Mouse (Mus musculus): Measurements from ENCODE around the gene Pfdn5. TPM values are rescaled to one million over a fixed set of nuclear protein-coding genes. Genes with fewer than 3 reads are reported as not detected.

Gene Pfdn5
- polyA plus RNA-seq, 1 experiment: 378 TPM

DNA sequence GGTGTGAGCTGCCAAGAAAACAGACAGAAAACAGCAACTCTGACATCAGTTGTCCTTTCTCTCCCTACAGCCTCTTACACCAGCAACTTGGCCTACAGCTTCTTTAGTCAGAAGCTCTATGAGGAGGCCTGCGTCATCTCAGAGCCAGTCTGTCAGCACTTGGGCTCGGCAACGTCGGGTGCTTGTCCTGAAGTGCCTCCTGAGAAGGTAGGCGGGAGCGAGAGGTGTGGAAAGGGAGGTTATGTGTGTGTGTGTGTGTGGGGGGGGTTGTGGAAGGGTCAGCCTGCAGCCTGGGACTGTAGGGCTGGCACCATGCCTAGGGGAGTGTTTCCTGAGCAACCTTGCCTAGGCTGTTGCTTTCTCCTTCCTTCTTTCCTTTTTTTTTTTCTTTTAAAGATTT is 23.4 kb upstream of the Pfdn5 start:
- H3K79me3 ChIP-seq (ENCODE audit: low read depth): peaks cover 6% of the 10 kb centered on the region
- H3K27me3 ChIP-seq (ENCODE audit: control insufficient read depth, insufficient read depth, insufficient read length): no peaks in the 10 kb centered on the region
- H3K4me3 ChIP-seq (ENCODE audit: insufficient read depth, poor library complexity, severe bottlenecking): no peak overlapping the region
- peaks cover 40% of the 10 kb centered on the region for H3K79me2 ChIP-seq (ENCODE audit: control insufficient read depth, insufficient read depth)
- TF ChIP-seq CTCF (IDR thresholded peaks at IDR 0.05; ENCODE audit: control insufficient read depth, insufficient read depth, insufficient read length) (no peak), FOSL1 (IDR thresholded peaks at IDR 0.05; ENCODE audit: insufficient read depth, low read length, poor library complexity, severe bottlenecking) (no peak), MYOG (IDR thresholded peaks at IDR 0.05; ENCODE audit: control insufficient read depth, extremely low read depth, insufficient read length) (no peak), USF1 (IDR thresholded peaks at IDR 0.05; ENCODE audit: low read depth) (no peak), MYOD1 (IDR thresholded peaks at IDR 0.05; ENCODE audit: control insufficient read depth, insufficient read length, low read depth) (no peak), MAX (IDR thresholded peaks at IDR 0.05) (no peak), CEBPB (IDR thresholded peaks at IDR 0.05; ENCODE audit: low read depth) (no peak)
- H3K36me3 ChIP-seq (ENCODE audit: control insufficient read depth, insufficient read depth): peaks cover 94% of the 10 kb centered on the region
- H3ac ChIP-seq (ENCODE audit: control insufficient read depth, insufficient read length, low read depth): no peak overlapping the region

- Histone ChIP-seq H3ac (ENCODE audit: control insufficient read depth, insufficient read length, low read depth) (no peak overlapping the region), H3K79me3 (ENCODE audit: low read depth) (no peaks in the 10 kb centered on the region), H3K36me3 (ENCODE audit: control insufficient read depth, insufficient read depth) (peaks cover 99% of the 10 kb centered on the region), H3K4me3 (ENCODE audit: insufficient read depth, poor library complexity, severe bottlenecking) (no peak overlapping the region), H3K79me2 (ENCODE audit: control insufficient read depth, insufficient read depth) (no peaks in the 10 kb centered on the region), H3K27me3 (ENCODE audit: control insufficient read depth, insufficient read depth, insufficient read length) (no peaks in the 10 kb centered on the region)
- TF ChIP-seq MAX (IDR thresholded peaks at IDR 0.05): no peak
- no peak for TF ChIP-seq CEBPB (IDR thresholded peaks at IDR 0.05; ENCODE audit: low read depth)
- no peak for TF ChIP-seq CTCF (IDR thresholded peaks at IDR 0.05; ENCODE audit: control insufficient read depth, insufficient read depth, insufficient read length)
- TF ChIP-seq USF1 (IDR thresholded peaks at IDR 0.05; ENCODE audit: low read depth): no peak
- TF ChIP-seq MYOG (IDR thresholded peaks at IDR 0.05; ENCODE audit: control insufficient read depth, extremely low read depth, insufficient read length): no peak
These were observed 17.2 kb upstream of the Pfdn5 start for GRCm38 (mm10) chr15:102308717-102309116.

DNA sequence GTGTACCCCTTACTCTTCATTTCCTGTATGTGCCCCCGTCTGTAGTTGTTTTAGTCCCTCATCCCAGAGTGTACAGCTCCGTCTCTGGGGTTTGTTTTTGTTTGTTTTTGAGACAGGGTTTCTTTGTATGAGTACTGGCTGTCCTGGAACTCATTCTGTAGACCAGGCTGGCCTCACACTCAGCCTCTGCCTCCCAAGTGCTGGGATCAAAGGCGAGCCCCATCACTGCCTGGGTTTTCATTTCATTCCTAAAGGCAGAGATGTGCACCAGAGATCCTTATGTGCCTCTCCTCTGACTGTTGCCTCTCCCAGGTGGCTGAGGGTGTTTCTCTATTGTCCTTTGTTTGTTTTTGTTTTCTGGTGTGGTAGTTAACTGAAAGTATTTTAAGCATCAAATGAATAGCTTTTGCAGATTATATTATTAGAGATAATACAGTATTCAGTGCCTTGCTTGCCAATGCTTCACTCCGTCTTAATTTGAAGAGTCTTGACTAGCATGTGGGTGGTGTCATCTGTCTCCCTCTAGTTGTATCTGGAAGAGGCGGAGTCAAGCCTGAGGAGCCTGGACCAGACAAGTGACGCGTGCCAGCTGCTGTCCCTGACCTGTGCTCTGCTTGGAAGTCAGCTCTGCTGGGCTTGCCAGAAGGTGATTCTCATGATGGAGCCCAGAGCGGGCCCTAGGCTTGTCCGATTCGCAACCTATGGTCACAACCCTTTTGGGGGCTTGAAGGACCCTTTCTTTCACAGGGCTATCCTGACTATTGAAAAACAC is 15.7 kb upstream of the Pfdn5 start:
- Histone ChIP-seq H3K27me3 (ENCODE audit: control insufficient read depth, insufficient read depth, insufficient read length) (no peaks in the 10 kb centered on the region), H3K4me3 (ENCODE audit: insufficient read depth, poor library complexity, severe bottlenecking) (no peak overlapping the region), H3ac (ENCODE audit: control insufficient read depth, insufficient read length, low read depth) (no peak overlapping the region), H3K79me2 (ENCODE audit: control insufficient read depth, insufficient read depth) (no peaks in the 10 kb centered on the region), H3K36me3 (ENCODE audit: control insufficient read depth, insufficient read depth) (peaks cover 99% of the 10 kb centered on the region), H3K79me3 (ENCODE audit: low read depth) (no peaks in the 10 kb centered on the region)
- no peak for TF ChIP-seq MAX (IDR thresholded peaks at IDR 0.05)
- TF ChIP-seq MYOD1 (IDR thresholded peaks at IDR 0.05; ENCODE audit: control insufficient read depth, insufficient read length, low read depth): no peak
- no peak for TF ChIP-seq CEBPB (IDR thresholded peaks at IDR 0.05; ENCODE audit: low read depth)

GRCm38 (mm10) chr15:102311489-102311888 is 14.4 kb upstream of the Pfdn5 start:
- peaks cover 99% of the 10 kb centered on the region for H3K36me3 ChIP-seq (ENCODE audit: control insufficient read depth, insufficient read depth)
- no peaks in the 10 kb centered on the region for H3K79me3 ChIP-seq (ENCODE audit: low read depth)
- no peaks in the 10 kb centered on the region for H3K27me3 ChIP-seq (ENCODE audit: control insufficient read depth, insufficient read depth, insufficient read length)
- H3K4me3 ChIP-seq (ENCODE audit: insufficient read depth, poor library complexity, severe bottlenecking): no peak overlapping the region
- H3ac ChIP-seq (ENCODE audit: control insufficient read depth, insufficient read length, low read depth): no peak overlapping the region
- no peak for TF ChIP-seq MYOG (IDR thresholded peaks at IDR 0.05; ENCODE audit: control insufficient read depth, extremely low read depth, insufficient read length)
- no peak for TF ChIP-seq MAX (IDR thresholded peaks at IDR 0.05)
- no peak for TF ChIP-seq CEBPB (IDR thresholded peaks at IDR 0.05; ENCODE audit: low read depth)
- no peak for TF ChIP-seq MYOD1 (IDR thresholded peaks at IDR 0.05; ENCODE audit: control insufficient read depth, insufficient read length, low read depth)
- TF ChIP-seq CTCF (IDR thresholded peaks at IDR 0.05; ENCODE audit: control insufficient read depth, insufficient read depth, insufficient read length): no peak
- TF ChIP-seq USF1 (IDR thresholded peaks at IDR 0.05; ENCODE audit: low read depth): no peak
- TF ChIP-seq FOSL1 (IDR thresholded peaks at IDR 0.05; ENCODE audit: insufficient read depth, low read length, poor library complexity, severe bottlenecking): no peak
- H3K79me2 ChIP-seq (ENCODE audit: control insufficient read depth, insufficient read depth): no peaks in the 10 kb centered on the region

GRCm38 (mm10) chr15:102315292-102315691 is 10.6 kb upstream of the Pfdn5 start:
- Histone ChIP-seq H3K27me3 (ENCODE audit: control insufficient read depth, insufficient read depth, insufficient read length) (no peaks in the 10 kb centered on the region), H3K79me2 (ENCODE audit: control insufficient read depth, insufficient read depth) (no peaks in the 10 kb centered on the region), H3K4me3 (ENCODE audit: insufficient read depth, poor library complexity, severe bottlenecking) (no peak overlapping the region), H3K79me3 (ENCODE audit: low read depth) (no peaks in the 10 kb centered on the region), H3ac (ENCODE audit: control insufficient read depth, insufficient read length, low read depth) (no peak overlapping the region), H3K36me3 (ENCODE audit: control insufficient read depth, insufficient read depth) (peaks cover 99% of the 10 kb centered on the region)
- TF ChIP-seq MAX (IDR thresholded peaks at IDR 0.05) (no peak), FOSL1 (IDR thresholded peaks at IDR 0.05; ENCODE audit: insufficient read depth, low read length, poor library complexity, severe bottlenecking) (no peak), MYOG (IDR thresholded peaks at IDR 0.05; ENCODE audit: control insufficient read depth, extremely low read depth, insufficient read length) (no peak), MYOD1 (IDR thresholded peaks at IDR 0.05; ENCODE audit: control insufficient read depth, insufficient read length, low read depth) (no peak), CEBPB (IDR thresholded peaks at IDR 0.05; ENCODE audit: low read depth) (no peak), CTCF (IDR thresholded peaks at IDR 0.05; ENCODE audit: control insufficient read depth, insufficient read depth, insufficient read length) (no peak), USF1 (IDR thresholded peaks at IDR 0.05; ENCODE audit: low read depth) (no peak)

- TF ChIP-seq CTCF (IDR thresholded peaks at IDR 0.05; ENCODE audit: control insufficient read depth, insufficient read depth, insufficient read length) (peak; percentile 52), MYOG (IDR thresholded peaks at IDR 0.05; ENCODE audit: control insufficient read depth, extremely low read depth, insufficient read length) (no peak), MAX (IDR thresholded peaks at IDR 0.05) (peak; percentile 34)
- H3ac ChIP-seq (ENCODE audit: control insufficient read depth, insufficient read length, low read depth): no peak overlapping the region
- H3K36me3 ChIP-seq (ENCODE audit: control insufficient read depth, insufficient read depth): peaks cover 99% of the 10 kb centered on the region
- no peaks in the 10 kb centered on the region for H3K79me3 ChIP-seq (ENCODE audit: low read depth)
- H3K79me2 ChIP-seq (ENCODE audit: control insufficient read depth, insufficient read depth): no peaks in the 10 kb centered on the region
- no peaks in the 10 kb centered on the region for H3K27me3 ChIP-seq (ENCODE audit: control insufficient read depth, insufficient read depth, insufficient read length)
- H3K4me3 ChIP-seq (ENCODE audit: insufficient read depth, poor library complexity, severe bottlenecking): no peak overlapping the region
These were observed 9.7 kb upstream of the Pfdn5 start for GRCm38 (mm10) chr15:102316263-102316662.
